Mouse (Mus musculus) 3134 (cell line): ENCODE results near the gene Umps.

Experiments
- DNase-seq: peaks from one replicate; pipeline ENCODE4 v3.0.0-alpha.2; 2011; ENCODE audit warnings: low spot score; ENCODE audit not compliant: insufficient read length; ENCODE audit errors: extremely low read depth

Umps gene

GRCm38 (mm10) chr16:33966538-33967282, at the start of gene Umps:
TSS of gene Umps (minus strand) at chr16:33967038.
- DNase-seq = peak; percentile 88

- DNase-seq = no peak
Measured at GRCm38 (mm10) chr16:34011991-34012845, 45.4 kb upstream of the Umps start.

GRCm38 (mm10) chr16:34009567-34009966, 42.7 kb upstream of the Umps start:
- DNase-seq = no peak

GRCm38 (mm10) chr16:34005986-34006385, 39.1 kb upstream of the Umps start:
- DNase-seq = no peak

- DNase-seq = no peak
Measured at GRCm38 (mm10) chr16:34004128-34004578, 37.3 kb upstream of the Umps start.

- DNase-seq = no peak
Measured at GRCm38 (mm10) chr16:34003566-34004127, 36.8 kb upstream of the Umps start.

- peak; percentile 74 for DNase-seq
Measured at GRCm38 (mm10) chr16:34000715-34001114, 33.9 kb upstream of the Umps start.

GRCm38 (mm10) chr16:33999388-33999787, 32.5 kb upstream of the Umps start:
- no peak for DNase-seq

- DNase-seq = no peak
Measured at GRCm38 (mm10) chr16:33998011-33998410, 31.2 kb upstream of the Umps start.

- DNase-seq = peak; percentile 28
Measured at GRCm38 (mm10) chr16:33996030-33996429, 29.2 kb upstream of the Umps start.

GRCm38 (mm10) chr16:33995496-33995895, 28.7 kb upstream of the Umps start:
- no peak for DNase-seq

GRCm38 (mm10) chr16:33994321-33994720, 27.5 kb upstream of the Umps start:
- DNase-seq = no peak

- DNase-seq = no peak
Measured at GRCm38 (mm10) chr16:33990712-33991111, 23.9 kb upstream of the Umps start.

- DNase-seq = no peak
Measured at GRCm38 (mm10) chr16:33989106-33989505, 22.3 kb upstream of the Umps start.

- no peak for DNase-seq
Measured at GRCm38 (mm10) chr16:33988358-33989012, 21.6 kb upstream of the Umps start.

- DNase-seq = no peak
Measured at GRCm38 (mm10) chr16:33986993-33987392, 20.2 kb upstream of the Umps start.

GRCm38 (mm10) chr16:33985372-33985771, 18.5 kb upstream of the Umps start:
- no peak for DNase-seq

GRCm38 (mm10) chr16:33983712-33984111, 16.9 kb upstream of the Umps start:
- DNase-seq = no peak

GRCm38 (mm10) chr16:33979855-33980254, 13.0 kb upstream of the Umps start:
- no peak for DNase-seq

- no peak for DNase-seq
Measured at GRCm38 (mm10) chr16:33967283-33967640, 424 bp upstream of the Umps start.
